Mouse (Mus musculus): ENCODE results near the gene Cradd. TPM values are rescaled to one million over a fixed set of nuclear protein-coding genes. Genes with fewer than 3 reads are reported as not detected.

Cradd gene
- total RNA-seq (2021): 1 to 10 TPM; 4.1 to 5.7 TPM

- DNase-seq (ENCODE audit: low spot score in 2 of 2): peak; percentile 90 to 97
- intact Hi-C loops (cut with DNase I): loop anchor here (2.0 kb wide), 2 partner anchors 59 to 93 kb away; partner anchors contain the start of gene Socs2
Observed at GRCm38 (mm10) chr10:95323393-95324277, at the start of gene Cradd. Cradd (minus strand) TSS chr10:95324133.

GRCm38 (mm10) chr10:95373340-95373739 is 49.4 kb upstream of the Cradd start:
- no peak for DNase-seq (ENCODE audit: low spot score in 2 of 2)
- intact Hi-C loops (cut with DNase I): no loop called here

- intact Hi-C loops (cut with DNase I): no loop called here
- no peak for DNase-seq (ENCODE audit: low spot score in 2 of 2)
Observed at GRCm38 (mm10) chr10:95371942-95372341, 48.0 kb upstream of the Cradd start.

GRCm38 (mm10) chr10:95369190-95369589 is 45.3 kb upstream of the Cradd start:
- DNase-seq (ENCODE audit: low spot score in 2 of 2): no peak
- intact Hi-C loops (cut with DNase I): no loop called here

GRCm38 (mm10) chr10:95368151-95368550 is 44.2 kb upstream of the Cradd start:
- intact Hi-C loops (cut with DNase I): no loop called here
- DNase-seq (ENCODE audit: low spot score in 2 of 2): no peak

GRCm38 (mm10) chr10:95367661-95368089 is 43.7 kb upstream of the Cradd start:
- DNase-seq (ENCODE audit: low spot score in 2 of 2): no peak
- intact Hi-C loops (cut with DNase I): no loop called here

- intact Hi-C loops (cut with DNase I): no loop called here
- DNase-seq (ENCODE audit: low spot score in 2 of 2): no peak
Observed at GRCm38 (mm10) chr10:95367241-95367640, 43.3 kb upstream of the Cradd start.

GRCm38 (mm10) chr10:95362326-95362725 is 38.4 kb upstream of the Cradd start:
- intact Hi-C loops (cut with DNase I): no loop called here
- no peak for DNase-seq (ENCODE audit: low spot score in 2 of 2)

- intact Hi-C loops (cut with DNase I): no loop called here
- no peak for DNase-seq (ENCODE audit: low spot score in 2 of 2)
Observed at GRCm38 (mm10) chr10:95361260-95361841, 37.4 kb upstream of the Cradd start.

GRCm38 (mm10) chr10:95360048-95360447 is 36.1 kb upstream of the Cradd start:
- intact Hi-C loops (cut with DNase I): no loop called here

GRCm38 (mm10) chr10:95357721-95358120 is 33.8 kb upstream of the Cradd start:
- intact Hi-C loops (cut with DNase I): no loop called here
- DNase-seq (ENCODE audit: low spot score in 2 of 2): no peak

More at GRCm38 (mm10) chr10:95360048-95360447, 36.1 kb upstream of the Cradd start:
- no peak for DNase-seq (ENCODE audit: low spot score in 2 of 2)

GRCm38 (mm10) chr10:95356711-95357110 is 32.8 kb upstream of the Cradd start:
- no peak for DNase-seq (ENCODE audit: low spot score in 2 of 2)
- intact Hi-C loops (cut with DNase I): no loop called here

- intact Hi-C loops (cut with DNase I): no loop called here
Observed at GRCm38 (mm10) chr10:95355678-95356268, 31.8 kb upstream of the Cradd start.

GRCm38 (mm10) chr10:95354673-95355072 is 30.7 kb upstream of the Cradd start:
- intact Hi-C loops (cut with DNase I): no loop called here
- no peak for DNase-seq (ENCODE audit: low spot score in 2 of 2)

More at GRCm38 (mm10) chr10:95355678-95356268, 31.8 kb upstream of the Cradd start:
- DNase-seq (ENCODE audit: low spot score in 2 of 2): no peak

GRCm38 (mm10) chr10:95354047-95354446 is 30.1 kb upstream of the Cradd start:
- DNase-seq (ENCODE audit: low spot score in 2 of 2): no peak
- intact Hi-C loops (cut with DNase I): no loop called here

- intact Hi-C loops (cut with DNase I): no loop called here
- DNase-seq (ENCODE audit: low spot score in 2 of 2): no peak
Observed at GRCm38 (mm10) chr10:95348457-95348856, 24.5 kb upstream of the Cradd start.

- no peak for DNase-seq (ENCODE audit: low spot score in 2 of 2)
- intact Hi-C loops (cut with DNase I): no loop called here
Observed at GRCm38 (mm10) chr10:95347776-95348175, 23.8 kb upstream of the Cradd start.

GRCm38 (mm10) chr10:95342833-95343590 is 19.1 kb upstream of the Cradd start:
- no peak for DNase-seq (ENCODE audit: low spot score in 2 of 2)
- intact Hi-C loops (cut with DNase I): no loop called here

- DNase-seq (ENCODE audit: low spot score in 2 of 2): no peak
- intact Hi-C loops (cut with DNase I): no loop called here
Observed at GRCm38 (mm10) chr10:95340676-95341075, 16.7 kb upstream of the Cradd start.

- DNase-seq (ENCODE audit: low spot score in 2 of 2): no peak
- intact Hi-C loops (cut with DNase I): no loop called here
Observed at GRCm38 (mm10) chr10:95337589-95337988, 13.7 kb upstream of the Cradd start.
